In the genomic region with DNA sequence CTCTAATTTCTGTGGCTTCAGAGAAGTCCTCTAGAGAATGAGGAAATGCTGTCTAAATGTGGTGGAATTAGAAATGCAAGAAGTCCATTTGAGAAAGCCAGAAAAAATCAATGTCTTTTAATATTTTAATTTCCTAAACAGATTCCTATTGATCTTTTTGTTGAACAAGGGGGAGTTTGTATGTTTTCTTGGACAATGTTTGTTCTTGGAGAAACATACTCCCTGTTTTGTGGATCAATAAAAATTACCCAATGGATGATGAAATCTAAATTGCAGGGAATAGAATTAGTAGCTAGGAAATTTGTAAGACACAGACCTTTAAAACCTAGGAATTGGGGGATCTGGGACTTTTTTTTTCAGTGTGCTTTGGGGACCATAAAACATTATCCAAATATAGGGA, we compare ENCODE assay signal across 14 mouse cellular contexts. TPM values are rescaled to one million over a fixed set of nuclear protein-coding genes. Genes with fewer than 3 reads are reported as not detected.
DNase-seq lines count a peak whose midpoint lies in the region; ATAC-seq lines count a peak whose summit lies in the region.
"Had no signal": no experiment of that assay in that cellular context is flagged by ENCODE, and none has a peak within 500 bp of the region (broad histone marks: within the 10 kb centered on the region; RNA-seq: fewer than 3 reads in every experiment).

No protein-coding gene starts in this region.

- no peaks in the 10 kb centered on the region for H3K9me3 ChIP-seq in heart, embryonic 12.5 days (replicated peaks)
- H3K9me3 ChIP-seq in lung, embryonic 16.5 days (ENCODE audit: control insufficient read depth, low read length): no peaks in the 10 kb centered on the region
- no peaks in the 10 kb centered on the region for H3K9me3 ChIP-seq in intestine, embryonic 15.5 days
- no peaks in the 10 kb centered on the region for H3K9me3 ChIP-seq in liver, embryonic 15.5 days (replicated peaks)
- H3K9me3 ChIP-seq: forebrain, embryonic 13.5 days had no signal

- peak overlapping the region; percentile 62 for H3K4me3 ChIP-seq in heart, embryonic 12.5 days
- H3K4me3 ChIP-seq in lung, embryonic 16.5 days (ENCODE audit: low read length): peak overlapping the region; percentile 56
- peak overlapping the region; percentile 58 for H3K4me3 ChIP-seq in intestine, embryonic 15.5 days (replicated peaks)
- peak overlapping the region; percentile 48; the same call in 1 of the 2 replicates for H3K4me3 ChIP-seq in liver, embryonic 15.5 days (replicated peaks)
- H3K4me3 ChIP-seq: forebrain, embryonic 13.5 days had no signal

- no peak for DNase-seq in heart, postnatal 4 days
- DNase-seq in lung, postnatal 14 days: no peak
- DNase-seq in spleen, adult 18-20 months: no peak
- DNase-seq in cerebellum, postnatal 14 days: no peak
- DNase-seq: cerebellum, postnatal 36 days; gastrocnemius, postnatal 36 days had no signal

- H3K36me3 ChIP-seq in heart, embryonic 12.5 days: peaks cover 13% of the 10 kb centered on the region
- no peaks in the 10 kb centered on the region for H3K36me3 ChIP-seq in lung, embryonic 16.5 days (ENCODE audit: control insufficient read depth, insufficient read depth, low read length)
- H3K36me3 ChIP-seq in intestine, embryonic 15.5 days: no peaks in the 10 kb centered on the region
- H3K36me3 ChIP-seq in liver, embryonic 15.5 days (replicated peaks): no peaks in the 10 kb centered on the region

- no peak for ATAC-seq in heart, embryonic 12.5 days (ENCODE audit: insufficient number of reproducible peaks, low FRiP score)
- no peak for ATAC-seq in lung, embryonic 16.5 days (ENCODE audit: low read depth)
- no peak for ATAC-seq in intestine, embryonic 15.5 days
- no peak for ATAC-seq in liver, embryonic 15.5 days (ENCODE audit: insufficient read depth)
- ATAC-seq: forebrain, embryonic 13.5 days; inflammation-experienced regulatory T-cells, adult 6 months had no signal

- peaks cover 68% of the 10 kb centered on the region for H3K27me3 ChIP-seq in heart, embryonic 12.5 days (replicated peaks)
- peaks cover 87% of the 10 kb centered on the region for H3K27me3 ChIP-seq in lung, embryonic 16.5 days (ENCODE audit: control insufficient read depth, insufficient read depth, low read depth, low read length)
- H3K27me3 ChIP-seq in intestine, embryonic 15.5 days (replicated peaks): peaks cover 81% of the 10 kb centered on the region
- peaks cover 100% of the 10 kb centered on the region for H3K27me3 ChIP-seq in liver, embryonic 15.5 days

- peak overlapping the region; percentile 72 for H3K4me2 ChIP-seq in heart, embryonic 12.5 days
- H3K4me2 ChIP-seq in lung, embryonic 16.5 days (ENCODE audit: low read depth, low read length): peak overlapping the region; percentile 76
- H3K4me2 ChIP-seq in intestine, embryonic 15.5 days (replicated peaks): peak overlapping the region; percentile 73; the same call in 1 of the 2 replicates
- no peak overlapping the region; the same call in 1 of the 2 replicates for H3K4me2 ChIP-seq in liver, embryonic 15.5 days
- H3K4me2 ChIP-seq: forebrain, embryonic 13.5 days had no signal

- H3K4me1 ChIP-seq in heart, embryonic 12.5 days (replicated peaks): peaks cover 10% of the 10 kb centered on the region
- peaks cover 21% of the 10 kb centered on the region for H3K4me1 ChIP-seq in lung, embryonic 16.5 days (replicated peaks; ENCODE audit: control insufficient read depth, insufficient read depth, low read length)
- H3K4me1 ChIP-seq in intestine, embryonic 15.5 days (replicated peaks): peaks cover 29% of the 10 kb centered on the region
- H3K4me1 ChIP-seq in liver, embryonic 15.5 days (replicated peaks): peaks cover 9% of the 10 kb centered on the region; the same call in 1 of the 2 replicates

- H3K27ac ChIP-seq in heart, embryonic 12.5 days (ENCODE audit: poor library complexity, severe bottlenecking): peak overlapping the region; percentile 98
- no peak overlapping the region for H3K27ac ChIP-seq in lung, embryonic 16.5 days (ENCODE audit: low read length)
- no peak overlapping the region for H3K27ac ChIP-seq in intestine, embryonic 15.5 days
- H3K27ac ChIP-seq in liver, embryonic 15.5 days (replicated peaks): 0 out of 2 replicates have a peak overlapping the region, but pooled peaks have one; percentile 74
- H3K27ac ChIP-seq: forebrain, embryonic 13.5 days had no signal

- peak overlapping the region; percentile 97 for H3K9ac ChIP-seq in heart, embryonic 12.5 days
- H3K9ac ChIP-seq in lung, embryonic 16.5 days (ENCODE audit: low read length): peak overlapping the region; percentile 80; the same call in 1 of the 2 replicates
- H3K9ac ChIP-seq in intestine, embryonic 15.5 days: 0 out of 2 replicates have a peak overlapping the region, but pooled peaks have one; percentile 74
- H3K9ac ChIP-seq in liver, embryonic 15.5 days: no peak overlapping the region
- H3K9ac ChIP-seq: forebrain, embryonic 13.5 days had no signal

RNA-seq across cellular contexts. Expression of gene Igf2, which starts 4.8 kb away (rescaled TPM):
- 1,315 and 1,354 TPM in 2 replicates for polyA plus RNA-seq in heart, embryonic 12.5 days (2016; fragmentation: Nextera tagmentation; extraction: Ambion mirVana)
- total RNA-seq in heart, postnatal 4 days (2021): 1,000 to 10,000 TPM; 1,716 to 1,905 TPM
- polyA plus RNA-seq in lung, embryonic 16.5 days (2015; fragmentation: Nextera tagmentation; extraction: Ambion mirVana): 457 and 496 TPM in 2 replicates
- 958 and 978 TPM in 2 replicates for polyA plus RNA-seq in intestine, embryonic 15.5 days (2015; fragmentation: Nextera tagmentation; extraction: Ambion mirVana)
- 619 and 685 TPM in 2 replicates for polyA plus RNA-seq in liver, embryonic 15.5 days (2015; fragmentation: Nextera tagmentation; extraction: Ambion mirVana)

RNA-seq across cellular contexts. Expression of gene Gm49394, which starts 7.9 kb away (rescaled TPM):
- 0.04 and 0.21 TPM in 2 replicates for polyA plus RNA-seq in heart, embryonic 12.5 days (2016; fragmentation: Nextera tagmentation; extraction: Ambion mirVana)
- under 1 TPM in 1 of 2 experiments, not detected in 1; 0.16 TPM for total RNA-seq in heart, postnatal 4 days (2021)
- polyA plus RNA-seq in lung, embryonic 16.5 days (2015; fragmentation: Nextera tagmentation; extraction: Ambion mirVana): not detected in 2 replicates
- polyA plus RNA-seq in intestine, embryonic 15.5 days (2015; fragmentation: Nextera tagmentation; extraction: Ambion mirVana): 1.0 and 1.4 TPM in 2 replicates
- 0.08 TPM in 1 of 2 replicates, not detected in the other for polyA plus RNA-seq in liver, embryonic 15.5 days (2015; fragmentation: Nextera tagmentation; extraction: Ambion mirVana)
- total RNA-seq: left cerebral cortex, postnatal 36 days had no signal
- polyA plus RNA-seq: inflammation-experienced regulatory T-cells, adult 6 months; neural tube, embryonic 14.5 days had no signal

Comparison
In these comparisons a context has a peak if more than half of its experiments do, and no peak if none do; other contexts are left out.
1. H3K27ac ChIP-seq: peak in heart, embryonic 12.5 days (single experiment) and liver, embryonic 15.5 days (single experiment); none in lung, embryonic 16.5 days (single experiment) and intestine, embryonic 15.5 days (single experiment).
2. Peak in every context shown above with its lines, with median percentiles within 50 percentile points of each other: H3K4me3 ChIP-seq.